Mouse (Mus musculus) C2C12 (cell line): ENCODE measurements around the gene Cpxm1. TPM values are rescaled to one million over a fixed set of nuclear protein-coding genes. Genes with fewer than 3 reads are reported as not detected.
A peak's percentile ranks its signal among the peaks of the same experiment; 100 is the strongest.

ENCODE experiments used
- H3K27me3 ChIP-seq: one replicate; pipeline ENCODE4 v1.6.1; 2011; ENCODE audit not compliant: control insufficient read depth, insufficient read depth, insufficient read length
- H3K36me3 ChIP-seq: one replicate; pipeline ENCODE4 v1.6.1; 2011; ENCODE audit not compliant: control insufficient read depth, insufficient read depth
- H3K4me3 ChIP-seq: one replicate; pipeline ENCODE4 v1.5.1; 2011; ENCODE audit warnings: mild to moderate bottlenecking, control low read depth; ENCODE audit not compliant: poor library complexity, insufficient read depth, severe bottlenecking
- H3K79me2 ChIP-seq: one replicate; pipeline ENCODE4 v1.6.1; 2011; ENCODE audit not compliant: control insufficient read depth, insufficient read depth
- H3K79me3 ChIP-seq: one replicate; pipeline ENCODE4 v1.6.1; 2011; ENCODE audit warnings: low read depth, control low read depth
- H3ac ChIP-seq: one replicate; pipeline ENCODE3; 2011; ENCODE audit warnings: low read depth; ENCODE audit not compliant: control insufficient read depth, insufficient read length
- CEBPB ChIP-seq: IDR thresholded peaks from one replicate; pipeline ENCODE4 v1.6.1; 2011; ENCODE audit warnings: low read depth, mild to moderate bottlenecking, control low read depth, moderate library complexity
- CTCF ChIP-seq: IDR thresholded peaks from one replicate; pipeline ENCODE4 v1.5.1; 2011; ENCODE audit not compliant: control insufficient read depth, insufficient read depth, insufficient read length
- FOSL1 ChIP-seq: IDR thresholded peaks from one replicate; pipeline ENCODE4 v1.8.0; 2011; ENCODE audit warnings: mild to moderate bottlenecking, low read length; ENCODE audit not compliant: poor library complexity, insufficient read depth, severe bottlenecking
- MAX ChIP-seq: IDR thresholded peaks from one replicate; pipeline ENCODE4 v1.6.1; 2011; ENCODE audit warnings: mild to moderate bottlenecking, control low read depth
- MYOD1 ChIP-seq: IDR thresholded peaks from one replicate; pipeline ENCODE4 v1.6.1; 2011; ENCODE audit warnings: low read depth; ENCODE audit not compliant: control insufficient read depth, insufficient read length
- MYOG ChIP-seq: IDR thresholded peaks from one replicate; pipeline ENCODE4 v1.6.1; 2011; ENCODE audit not compliant: control insufficient read depth, insufficient read length; ENCODE audit errors: extremely low read depth
- USF1 ChIP-seq: IDR thresholded peaks from one replicate; pipeline ENCODE4 v1.6.1; 2011; ENCODE audit warnings: low read depth, mild to moderate bottlenecking, control low read depth, moderate library complexity
- polyA plus RNA-seq: library from polyadenylated mRNA; unstranded; fragments of >200 nt; fragmentation: generic; extraction: Trizol; gene quantifications from one replicate; pipeline ENCODE4 v1.2.1, GENCODE M21; 2012; ENCODE audit warnings: missing spikeins

Cpxm1 gene
- polyA plus RNA-seq, 1 experiment: 0.20 TPM

GRCm38 (mm10) chr2:130362511-130363026 is 34.8 kb downstream of the Cpxm1 start:
- Histone ChIP-seq H3K27me3 (peaks cover 73% of the 10 kb centered on the region), H3K4me3 (no peak overlapping the region), H3K79me2 (no peaks in the 10 kb centered on the region), H3K79me3 (no peaks in the 10 kb centered on the region), H3K36me3 (no peaks in the 10 kb centered on the region), H3ac (no peak overlapping the region)
- TF ChIP-seq FOSL1: no peak
- peak; percentile 70 for TF ChIP-seq CTCF
- TF ChIP-seq CEBPB: no peak
- TF ChIP-seq MYOD1: no peak
- TF ChIP-seq MYOG: no peak
- TF ChIP-seq USF1: no peak

- peaks cover 73% of the 10 kb centered on the region for H3K27me3 ChIP-seq
Measured at GRCm38 (mm10) chr2:130358852-130359251, 38.5 kb downstream of the Cpxm1 start.

GRCm38 (mm10) chr2:130357551-130357950 is 39.8 kb downstream of the Cpxm1 start:
- no peaks in the 10 kb centered on the region for H3K36me3 ChIP-seq
- H3ac ChIP-seq: no peak overlapping the region
- H3K27me3 ChIP-seq: peaks cover 71% of the 10 kb centered on the region
- no peaks in the 10 kb centered on the region for H3K79me3 ChIP-seq
- no peak overlapping the region for H3K4me3 ChIP-seq
- no peak for TF ChIP-seq CEBPB
- no peak for TF ChIP-seq FOSL1
- no peak for TF ChIP-seq CTCF
- no peaks in the 10 kb centered on the region for H3K79me2 ChIP-seq

More at GRCm38 (mm10) chr2:130358852-130359251, 38.5 kb downstream of the Cpxm1 start:
- TF ChIP-seq USF1: no peak
- no peak for TF ChIP-seq CTCF
- TF ChIP-seq CEBPB: no peak
- TF ChIP-seq MYOD1: no peak
- no peaks in the 10 kb centered on the region for H3K36me3 ChIP-seq
- H3K79me2 ChIP-seq: no peaks in the 10 kb centered on the region
- no peak overlapping the region for H3ac ChIP-seq
- H3K4me3 ChIP-seq: no peak overlapping the region
- H3K79me3 ChIP-seq: no peaks in the 10 kb centered on the region

- Histone ChIP-seq H3ac (no peak overlapping the region), H3K4me3 (no peak overlapping the region), H3K27me3 (peaks cover 61% of the 10 kb centered on the region), H3K36me3 (no peaks in the 10 kb centered on the region), H3K79me2 (no peaks in the 10 kb centered on the region), H3K79me3 (no peaks in the 10 kb centered on the region)
- no peak for TF ChIP-seq USF1
- TF ChIP-seq CTCF: no peak
- TF ChIP-seq CEBPB: no peak
- no peak for TF ChIP-seq MYOG
- no peak for TF ChIP-seq MYOD1
- TF ChIP-seq MAX: no peak
- TF ChIP-seq FOSL1: no peak
Measured at GRCm38 (mm10) chr2:130353889-130354288, 43.5 kb downstream of the Cpxm1 start.

GRCm38 (mm10) chr2:130353411-130353810 is 44.0 kb downstream of the Cpxm1 start:
- TF ChIP-seq MAX: no peak
- no peak for TF ChIP-seq MYOD1
- no peak for TF ChIP-seq MYOG
- no peak for TF ChIP-seq CEBPB
- no peak for TF ChIP-seq FOSL1
- no peak for TF ChIP-seq USF1
- no peak for TF ChIP-seq CTCF
- Histone ChIP-seq H3K27me3 (peaks cover 61% of the 10 kb centered on the region), H3ac (no peak overlapping the region), H3K79me3 (no peaks in the 10 kb centered on the region), H3K79me2 (no peaks in the 10 kb centered on the region), H3K36me3 (no peaks in the 10 kb centered on the region), H3K4me3 (no peak overlapping the region)

GRCm38 (mm10) chr2:130351758-130352339 is 45.5 kb downstream of the Cpxm1 start:
- Histone ChIP-seq H3K79me3 (no peaks in the 10 kb centered on the region), H3K27me3 (peaks cover 48% of the 10 kb centered on the region), H3K4me3 (no peak overlapping the region), H3ac (no peak overlapping the region), H3K36me3 (no peaks in the 10 kb centered on the region), H3K79me2 (no peaks in the 10 kb centered on the region)
- TF ChIP-seq FOSL1: no peak
